Mouse (Mus musculus) limb, embryonic 12.5 days (tissue): ENCODE results near the gene Mcoln2. TPM values are rescaled to one million over a fixed set of nuclear protein-coding genes. Genes with fewer than 3 reads are reported as not detected.

ENCODE experiments used
- ATAC-seq: fragments of 200-750 bp; cut with Nextera tagmentation; 2 replicates; pipeline ENCODE4 v1.8.0; 2017; ENCODE audit warnings: low read depth, moderate TSS enrichment; ENCODE audit not compliant: insufficient number of reproducible peaks, insufficient read depth, low FRiP score, low TSS enrichment
- H3K27ac ChIP-seq: fragments of 300-500 bp; sonication (generic); 2 replicates; pipeline ENCODE4 v1.5.1; 2016; ENCODE audit warnings: mild to moderate bottlenecking, moderate library complexity
- H3K27me3 ChIP-seq: fragments of 300-500 bp; sonication (generic); 2 replicates; pipeline ENCODE4 v1.6.1; 2016; ENCODE audit warnings: mild to moderate bottlenecking, moderate library complexity
- H3K36me3 ChIP-seq: fragments of 300-500 bp; sonication (generic); 2 replicates; pipeline ENCODE4 v1.6.1; 2016; ENCODE audit warnings: mild to moderate bottlenecking, moderate library complexity
- H3K4me1 ChIP-seq: fragments of 300-500 bp; sonication (generic); replicated peaks from 2 replicates; pipeline ENCODE4 v1.6.1; 2016
- H3K4me2 ChIP-seq: fragments of 300-500 bp; sonication (generic); 2 replicates; pipeline ENCODE4 v1.6.1; 2016; ENCODE audit warnings: mild to moderate bottlenecking, moderate library complexity
- H3K4me3 ChIP-seq: fragments of 300-500 bp; sonication (generic); replicated peaks from 2 replicates; pipeline ENCODE4 v1.5.1; 2016; ENCODE audit warnings: mild to moderate bottlenecking
- H3K9ac ChIP-seq: fragments of 300-500 bp; sonication (generic); replicated peaks from 2 replicates; pipeline ENCODE4 v1.6.1; 2016; ENCODE audit warnings: mild to moderate bottlenecking, moderate library complexity
- H3K9me3 ChIP-seq: fragments of 300-500 bp; sonication (generic); 2 replicates; pipeline ENCODE4 v1.6.1; 2016; ENCODE audit warnings: mild to moderate bottlenecking, moderate library complexity
- WGBS: fragments of 180-500 bp; shearing (Covaris S2); methylation state at CpG from one replicate; pipeline ENCODE4 v1.1.7; 2016; 5-methylcytosine and 5-hydroxymethylcytosine counted together
- polyA plus RNA-seq: library from polyadenylated mRNA; unstranded; fragments of >200 nt; fragmentation: Nextera tagmentation; extraction: Ambion mirVana; gene quantifications from 2 replicates; pipeline ENCODE4 v1.2.1, GENCODE M21; 2016

Mcoln2 gene
- 0.60 and 0.70 TPM in 2 replicates for polyA plus RNA-seq

DNA sequence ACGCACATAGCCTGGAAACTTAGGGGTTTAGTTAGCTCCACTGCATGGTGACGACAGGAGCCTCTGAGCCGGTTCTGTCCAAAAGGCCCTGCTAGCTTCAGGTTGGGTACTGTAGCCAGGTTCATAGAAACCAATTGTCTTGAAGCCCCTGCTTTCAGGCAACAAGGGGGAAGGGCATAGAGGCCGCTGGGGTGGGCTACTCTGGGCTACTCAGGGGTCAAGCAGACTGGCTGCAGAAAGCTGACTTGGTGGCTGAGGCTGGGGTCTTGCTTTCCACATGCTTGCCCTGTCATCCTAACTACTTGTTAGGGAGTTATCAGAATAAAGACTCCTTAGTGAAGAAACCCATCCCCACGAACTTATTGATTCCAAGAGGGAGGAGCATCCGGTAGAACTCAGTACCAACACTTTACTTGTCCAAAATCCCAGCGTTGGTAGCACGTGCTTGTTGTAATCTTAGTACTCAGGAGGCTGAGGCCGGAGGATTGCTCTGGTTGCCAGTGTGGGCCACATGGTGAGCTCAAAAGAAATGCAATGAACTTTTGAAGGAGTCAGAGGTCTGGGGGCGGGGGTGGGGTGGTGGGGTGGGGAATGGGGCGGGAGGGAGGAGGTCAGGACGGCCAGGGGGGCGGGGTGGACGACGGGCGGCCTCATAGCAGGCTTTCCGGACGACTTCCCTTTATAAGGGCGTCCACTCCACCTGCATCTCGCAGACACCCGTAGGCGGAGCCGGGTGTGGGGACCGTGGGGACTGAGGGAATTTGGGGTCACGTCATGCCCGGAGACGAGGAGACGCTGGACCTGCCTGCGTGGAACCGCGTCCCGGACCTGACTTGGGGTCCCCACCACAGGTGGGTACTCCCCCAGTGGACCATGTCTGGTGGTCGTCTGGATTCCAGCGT lies at the start of gene Mcoln2:
Gene Mcoln2 (plus strand): TSS at position 678 of the 902 bp plus-strand sequence.
- H3K27ac ChIP-seq, result no peak within 1 kb of the TSS
- ATAC-seq, result peak; percentile 53; the same call in 1 of the 2 replicates
- H3K36me3 ChIP-seq, result no peaks in the 10 kb centered on the region
- 0 out of 2 replicates have a peak, but pooled peaks cover 3% of the 10 kb centered on the region for H3K9me3 ChIP-seq
- peaks cover 24% of the 10 kb centered on the region for H3K27me3 ChIP-seq
- H3K4me1 ChIP-seq, result peaks cover 22% of the 10 kb centered on the region
- peak within 1 kb of the TSS; percentile 60 for H3K9ac ChIP-seq
- peak within 1 kb of the TSS; percentile 96 for H3K4me2 ChIP-seq
- H3K4me3 ChIP-seq, result peak within 1 kb of the TSS; percentile 46
- WGBS, result 11% methylated on average over 32 of the region's 34 CpGs

DNA sequence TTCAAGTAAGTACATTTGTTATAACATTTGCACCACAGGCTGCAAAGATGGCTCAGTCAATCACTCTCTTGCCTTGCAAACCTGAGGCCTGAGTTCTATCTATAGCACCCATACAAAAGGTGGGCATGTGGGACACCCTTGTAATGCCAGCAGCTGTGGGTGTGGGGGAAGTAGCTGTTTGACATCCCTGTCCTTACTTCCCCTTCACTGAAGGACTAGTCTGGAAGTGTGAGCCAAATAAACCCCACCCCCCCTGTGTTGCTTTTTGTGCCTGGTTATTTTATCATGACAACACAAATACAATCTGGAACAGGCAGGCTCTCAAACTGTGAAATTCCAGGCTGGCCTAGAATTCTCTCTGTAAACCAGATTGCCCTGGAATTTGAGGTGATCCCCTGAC lies 49.7 kb upstream of the Mcoln2 start:
- H3K27ac ChIP-seq, result no peak overlapping the region
- no peaks in the 10 kb centered on the region for H3K9me3 ChIP-seq
- H3K27me3 ChIP-seq, result no peaks in the 10 kb centered on the region
- no peaks in the 10 kb centered on the region for H3K36me3 ChIP-seq
- no peaks in the 10 kb centered on the region for H3K4me1 ChIP-seq
- no peak for ATAC-seq
- no peak overlapping the region for H3K4me3 ChIP-seq
- no peak overlapping the region for H3K4me2 ChIP-seq
- H3K9ac ChIP-seq, result no peak overlapping the region

DNA sequence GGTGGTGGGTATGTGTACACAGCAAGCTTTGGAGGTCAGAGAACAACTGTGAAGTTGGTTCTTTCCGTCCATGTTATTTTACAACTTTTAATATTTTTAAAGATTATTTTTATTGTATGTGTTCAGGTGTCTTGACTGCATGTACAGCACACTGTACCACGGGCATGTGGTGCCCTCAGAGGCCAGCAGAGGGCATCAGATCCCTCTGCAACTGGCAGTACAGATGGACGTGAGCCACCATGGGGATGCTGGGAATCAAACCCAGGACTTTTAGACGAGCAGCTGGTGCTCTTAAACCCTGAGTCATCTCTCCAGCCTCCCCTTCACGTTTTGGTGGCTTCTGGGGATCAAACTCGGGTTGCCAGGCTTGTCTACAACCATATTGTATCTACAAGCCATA lies 47.6 kb upstream of the Mcoln2 start:
- H3K36me3 ChIP-seq, result no peaks in the 10 kb centered on the region
- no peak overlapping the region for H3K4me3 ChIP-seq
- no peak overlapping the region for H3K9ac ChIP-seq
- H3K4me1 ChIP-seq, result no peaks in the 10 kb centered on the region
- peaks cover 5% of the 10 kb centered on the region; the same call in 1 of the 2 replicates for H3K9me3 ChIP-seq
- H3K4me2 ChIP-seq, result no peak overlapping the region
- no peaks in the 10 kb centered on the region for H3K27me3 ChIP-seq
- no peak overlapping the region for H3K27ac ChIP-seq
- WGBS, result 57% methylated on average over 6 of the region's 6 CpGs
- no peak for ATAC-seq

DNA sequence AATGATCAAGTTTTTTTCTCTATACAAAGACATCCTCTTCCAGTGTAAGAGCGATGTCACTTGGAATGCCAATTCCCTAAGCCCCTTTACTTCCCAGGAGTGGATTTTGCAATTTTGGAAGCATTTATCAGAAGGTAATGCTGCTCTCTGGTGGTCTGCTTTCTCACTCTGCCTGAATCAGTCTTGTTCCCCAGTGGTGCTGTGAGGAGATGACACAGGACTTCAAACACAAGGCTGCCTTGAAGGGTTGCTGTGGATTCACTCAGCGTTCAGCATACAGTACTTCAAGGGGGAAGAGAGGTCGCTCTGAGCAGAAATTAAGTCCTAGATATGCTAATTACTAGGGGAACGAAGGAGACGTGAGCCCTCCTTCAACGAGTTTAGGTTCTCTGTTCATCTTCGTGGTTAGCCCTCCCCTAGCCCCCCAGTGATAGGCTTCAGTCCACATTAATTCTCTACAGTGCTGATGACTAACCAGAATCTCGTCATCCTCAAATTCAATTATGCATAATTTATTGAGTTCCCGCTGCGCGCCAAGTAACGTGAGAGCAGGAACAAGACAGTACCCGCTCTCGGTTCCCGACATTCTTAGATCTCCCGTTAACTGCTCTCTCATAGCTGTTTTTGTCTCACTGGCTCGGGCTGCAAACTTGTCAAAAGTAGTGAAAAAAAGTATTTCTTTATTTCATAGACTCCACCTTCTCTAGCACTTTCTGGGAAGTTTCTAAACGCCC lies 42.4 kb upstream of the Mcoln2 start:
- H3K27ac ChIP-seq, result no peak overlapping the region
- peaks cover 5% of the 10 kb centered on the region; the same call in 1 of the 2 replicates for H3K9me3 ChIP-seq
- H3K4me1 ChIP-seq, result no peaks in the 10 kb centered on the region
- peaks cover 9% of the 10 kb centered on the region; the same call in 1 of the 2 replicates for H3K27me3 ChIP-seq
- WGBS, result 5% methylated on average over 18 of the region's 18 CpGs
- ATAC-seq, result peak; percentile 32; the same call in 1 of the 2 replicates
- 0 out of 2 replicates have a peak overlapping the region, but pooled peaks have one; percentile 3 for H3K9ac ChIP-seq
- peak overlapping the region; percentile 43 for H3K4me3 ChIP-seq
- H3K4me2 ChIP-seq, result peak overlapping the region; percentile 85
- no peaks in the 10 kb centered on the region for H3K36me3 ChIP-seq

DNA sequence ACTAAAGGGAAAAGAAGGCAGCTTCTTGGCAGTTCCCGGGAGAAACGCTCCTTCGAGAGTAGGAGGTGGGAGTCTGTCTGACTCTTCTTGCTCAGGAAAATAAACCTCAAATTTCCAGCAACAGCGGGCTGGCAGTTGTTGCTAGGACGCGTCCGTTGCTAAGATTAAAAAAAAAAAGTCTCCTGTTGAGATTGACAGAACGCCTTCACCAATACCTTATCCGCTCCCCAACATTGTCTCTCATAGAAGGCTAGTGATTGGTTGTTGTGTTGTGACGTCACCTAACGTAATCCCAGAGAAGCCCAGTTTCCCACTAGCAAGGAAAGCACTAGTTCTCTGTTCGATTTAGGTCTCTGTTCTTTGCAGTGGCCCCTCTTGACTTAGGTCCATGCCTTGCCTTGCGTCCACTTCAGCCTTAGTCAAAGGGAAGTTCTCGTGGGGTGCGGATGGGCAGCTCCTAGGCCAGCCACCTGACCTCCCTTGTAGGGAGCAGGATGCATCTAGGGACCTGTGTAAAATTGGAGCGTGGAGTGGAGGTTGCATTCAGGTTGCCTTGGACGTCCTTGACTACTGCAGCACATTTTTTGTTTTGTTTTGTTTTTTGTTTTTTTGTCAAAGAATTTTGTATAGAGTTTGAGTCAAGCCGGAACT lies 41.6 kb upstream of the Mcoln2 start, which contains the start of gene Wdr63:
Gene Wdr63 (minus strand): TSS at position 210 of the 651 bp plus-strand sequence.
- peak within 1 kb of the TSS; percentile 85 for H3K4me2 ChIP-seq
- H3K4me1 ChIP-seq, result no peaks in the 10 kb centered on the region
- ATAC-seq, result peak; percentile 92
- no peak within 1 kb of the TSS for H3K27ac ChIP-seq
- H3K27me3 ChIP-seq, result peaks cover 9% of the 10 kb centered on the region; the same call in 1 of the 2 replicates
- peak within 1 kb of the TSS; percentile 43 for H3K4me3 ChIP-seq
- WGBS, result 12% methylated on average over 18 of the region's 18 CpGs
- H3K9me3 ChIP-seq, result peaks cover 5% of the 10 kb centered on the region; the same call in 1 of the 2 replicates
- H3K36me3 ChIP-seq, result no peaks in the 10 kb centered on the region
- H3K9ac ChIP-seq, result peak within 1 kb of the TSS; percentile 47; the same call in 1 of the 2 replicates

DNA sequence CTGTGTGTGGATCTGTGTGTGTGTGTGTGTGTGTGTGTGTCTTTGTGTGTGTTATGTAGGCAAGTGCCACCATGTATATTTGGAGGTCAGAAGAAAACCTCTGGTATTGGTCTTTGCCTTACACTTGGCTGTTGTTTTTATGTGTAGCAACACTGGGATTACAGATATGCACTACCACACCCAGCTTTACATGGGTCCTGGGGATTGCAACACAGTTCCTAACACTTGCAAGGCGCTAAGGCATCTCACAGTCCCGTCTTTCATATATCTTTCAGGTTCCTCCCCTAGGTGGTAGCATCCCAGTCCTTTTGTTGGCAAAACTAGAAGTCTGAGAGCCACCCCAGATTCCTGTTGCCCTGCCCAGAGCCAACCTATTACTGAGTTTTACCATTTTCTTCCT lies 40.7 kb upstream of the Mcoln2 start:
- H3K27ac ChIP-seq, result no peak overlapping the region
- no peak overlapping the region for H3K4me3 ChIP-seq
- WGBS, result 74% methylated on average over 2 of the region's 2 CpGs
- H3K9me3 ChIP-seq, result peaks cover 5% of the 10 kb centered on the region; the same call in 1 of the 2 replicates
- no peaks in the 10 kb centered on the region for H3K4me1 ChIP-seq
- H3K36me3 ChIP-seq, result no peaks in the 10 kb centered on the region
- peaks cover 9% of the 10 kb centered on the region; the same call in 1 of the 2 replicates for H3K27me3 ChIP-seq
- no peak overlapping the region for H3K9ac ChIP-seq
- no peak for ATAC-seq
- H3K4me2 ChIP-seq, result no peak overlapping the region

DNA sequence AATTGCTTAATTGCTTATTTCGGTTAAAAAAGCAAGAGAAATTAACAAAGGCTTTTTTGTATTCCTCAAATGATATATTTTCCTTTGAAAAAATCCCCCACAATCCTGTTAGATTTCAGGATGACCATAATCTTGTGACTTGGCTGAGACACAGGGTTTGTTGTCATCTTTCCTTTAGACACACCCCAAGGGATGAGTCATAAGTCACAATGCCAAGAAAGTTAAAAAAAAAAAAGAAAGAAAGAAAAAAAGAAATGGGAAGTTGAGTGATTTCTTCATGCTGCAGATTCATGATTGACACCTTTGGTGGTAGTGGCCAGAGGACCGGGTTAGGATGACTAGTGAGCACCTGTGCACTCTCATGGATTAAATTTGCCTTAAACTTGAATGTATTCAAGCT lies 39.3 kb upstream of the Mcoln2 start:
- WGBS, result 68% methylated on average over 2 of the region's 2 CpGs
- no peak for ATAC-seq

DNA sequence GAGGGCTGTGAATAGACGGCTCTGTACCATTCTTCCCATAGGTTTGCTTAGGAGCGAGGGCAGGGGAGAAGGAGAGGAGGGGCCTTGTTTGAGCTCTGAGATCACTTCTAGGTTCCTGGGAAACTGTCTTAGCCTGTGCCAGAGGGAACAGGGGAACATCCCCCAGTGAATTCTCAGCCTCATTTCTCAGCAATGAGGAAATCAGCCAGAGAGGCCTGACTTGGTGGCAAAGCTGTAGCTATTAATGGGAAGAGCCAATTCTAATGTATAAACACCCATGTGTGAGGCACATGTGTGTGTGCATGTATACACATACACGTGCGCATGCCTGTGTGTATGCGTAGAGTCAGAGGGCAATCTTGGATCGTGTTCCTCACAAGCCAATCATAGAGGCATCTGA lies 38.7 kb upstream of the Mcoln2 start:
- Histone ChIP-seq H3K36me3 (no peaks in the 10 kb centered on the region), H3K4me3 (no peak overlapping the region), H3K9ac (no peak overlapping the region), H3K4me1 (no peaks in the 10 kb centered on the region), H3K27me3 (peaks cover 9% of the 10 kb centered on the region; the same call in 1 of the 2 replicates), H3K9me3 (peaks cover 5% of the 10 kb centered on the region; the same call in 1 of the 2 replicates), H3K27ac (no peak overlapping the region), H3K4me2 (no peak overlapping the region)
- ATAC-seq, result no peak
- WGBS, result 79% methylated on average over 6 of the region's 6 CpGs

More for the DNA sequence above, 39.3 kb upstream of the Mcoln2 start:
- Histone ChIP-seq H3K4me2 (no peak overlapping the region), H3K27ac (no peak overlapping the region), H3K4me3 (no peak overlapping the region), H3K9ac (no peak overlapping the region), H3K36me3 (no peaks in the 10 kb centered on the region), H3K27me3 (peaks cover 9% of the 10 kb centered on the region; the same call in 1 of the 2 replicates), H3K9me3 (peaks cover 5% of the 10 kb centered on the region; the same call in 1 of the 2 replicates), H3K4me1 (no peaks in the 10 kb centered on the region)

DNA sequence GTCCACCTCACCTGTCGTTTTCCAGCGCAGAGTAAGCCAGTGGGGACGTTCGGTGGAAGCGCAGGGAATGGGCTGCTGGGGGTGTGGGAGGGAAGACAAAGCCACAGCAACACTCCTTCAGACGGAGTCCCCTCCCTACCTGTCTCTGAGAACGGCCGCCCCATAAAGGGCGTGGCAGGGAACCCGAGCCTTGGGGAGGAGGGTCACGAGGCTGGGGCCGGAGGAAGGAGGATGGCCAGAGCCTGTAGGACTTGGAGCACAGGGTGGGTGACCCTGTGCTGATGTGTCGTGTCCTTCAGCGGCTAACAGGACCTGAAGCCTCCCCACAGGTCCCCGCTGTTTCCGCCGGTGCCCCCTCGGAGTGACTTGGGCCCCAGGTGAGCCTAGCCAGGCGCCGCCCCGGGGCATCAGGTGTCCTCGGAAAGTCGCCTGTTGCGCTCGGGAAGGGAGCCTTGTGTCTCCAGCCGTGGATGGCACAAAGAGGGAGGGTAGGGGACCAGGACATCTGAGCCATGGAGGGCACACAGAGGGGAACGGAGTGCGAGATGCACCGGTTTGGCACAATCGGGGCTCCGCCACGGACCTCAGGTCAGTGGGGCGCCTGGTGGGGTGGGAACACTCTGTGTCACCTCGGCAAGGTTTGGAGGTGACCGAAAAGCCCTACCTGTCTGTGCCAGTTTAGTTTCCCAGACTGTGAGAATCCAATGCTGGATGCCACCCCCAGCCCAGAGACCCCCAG lies 32.2 kb upstream of the Mcoln2 start, which contains the start of gene Mcoln3:
Gene Mcoln3 (plus strand): TSS at position 193 of the 739 bp plus-strand sequence.
- ATAC-seq, result no peak
- Histone ChIP-seq H3K4me2 (peak within 1 kb of the TSS; percentile 67), H3K27ac (no peak within 1 kb of the TSS), H3K27me3 (peaks cover 23% of the 10 kb centered on the region), H3K9me3 (no peaks in the 10 kb centered on the region), H3K4me3 (peak within 1 kb of the TSS; percentile 36), H3K9ac (peak within 1 kb of the TSS; percentile 47), H3K4me1 (peaks cover 22% of the 10 kb centered on the region), H3K36me3 (no peaks in the 10 kb centered on the region)
- 9% methylated on average over 35 of the region's 35 CpGs for WGBS

DNA sequence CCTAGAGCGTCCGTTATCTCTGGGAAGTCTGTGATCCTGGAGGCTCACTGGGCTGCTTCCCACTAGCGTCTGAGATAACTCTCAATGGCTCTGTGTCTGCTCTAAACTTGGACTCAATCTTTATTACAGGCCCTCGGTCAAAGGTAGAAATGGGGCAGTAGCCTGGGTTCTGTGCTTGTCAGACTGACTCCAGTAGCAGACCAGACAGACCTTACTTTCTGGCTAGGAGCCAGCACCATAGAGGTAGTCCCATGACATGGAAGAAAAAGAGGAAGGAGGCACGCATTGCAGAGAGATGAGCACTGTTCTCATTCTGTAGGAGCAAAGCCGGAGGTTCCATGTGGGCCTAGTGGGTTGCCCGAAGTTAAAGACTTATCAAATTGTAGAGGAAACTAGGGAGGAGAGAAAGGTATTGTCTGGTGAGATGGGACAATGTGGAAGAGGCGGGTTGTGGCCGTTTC lies 31.6 kb upstream of the Mcoln2 start:
- Histone ChIP-seq H3K27me3 (peaks cover 23% of the 10 kb centered on the region), H3K4me2 (peak overlapping the region; percentile 67), H3K36me3 (no peaks in the 10 kb centered on the region), H3K27ac (no peak overlapping the region), H3K4me1 (peaks cover 22% of the 10 kb centered on the region), H3K4me3 (no peak overlapping the region), H3K9ac (no peak overlapping the region), H3K9me3 (no peaks in the 10 kb centered on the region)
- 60% methylated on average over 9 of the region's 9 CpGs for WGBS
- ATAC-seq, result no peak
